Mouse (Mus musculus): ENCODE data around the gene Lpin2. TPM values are rescaled to one million over a fixed set of nuclear protein-coding genes. Genes with fewer than 3 reads are reported as not detected.

Gene Lpin2
- polyA plus RNA-seq, 1 experiment from 2014 or later: 45.6 TPM

DNA sequence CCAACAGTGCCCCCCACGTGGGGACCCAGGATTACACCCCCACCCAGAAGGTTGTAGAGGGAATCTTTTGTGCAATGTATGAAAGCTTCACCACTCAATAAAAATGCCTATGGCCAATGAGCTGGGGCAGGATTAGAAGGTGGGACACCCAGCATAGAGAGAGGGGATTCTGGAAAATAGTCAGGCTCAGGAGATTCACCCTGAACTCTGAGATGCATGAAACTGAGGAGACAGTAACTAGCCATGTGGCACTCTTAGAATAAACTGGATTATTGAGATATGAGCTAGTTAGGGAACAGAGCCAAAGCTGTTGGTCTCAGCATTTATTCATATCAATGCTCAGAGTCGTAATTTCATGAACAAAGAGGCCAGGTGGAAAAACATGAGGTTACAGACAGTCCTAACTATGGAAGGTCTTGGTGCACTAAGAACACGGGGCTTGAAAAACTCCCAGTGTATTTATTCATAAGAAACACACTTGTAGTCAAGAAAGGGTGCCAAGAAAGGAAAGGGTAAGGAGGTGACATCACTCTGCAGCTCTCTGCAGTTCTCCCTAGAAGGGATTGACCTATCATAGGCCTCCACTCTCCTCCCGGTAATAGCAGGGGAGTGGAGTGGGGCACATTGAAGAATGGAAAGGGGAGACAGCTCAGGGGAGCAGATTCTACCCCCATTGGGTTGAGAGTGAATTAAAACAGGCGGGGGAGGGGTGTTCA lies 83.1 kb downstream of the Lpin2 start:
- no peaks in the 10 kb centered on the region for H3K4me1 ChIP-seq (replicated peaks; ENCODE audit: insufficient read depth, low read length)
- no peak overlapping the region for H3K9ac ChIP-seq (ENCODE audit: low read depth, low read length)
- ATAC-seq (replicated peaks; ENCODE audit: low FRiP score, low read depth) (no peak), DNase-seq (ENCODE audit: low spot score) (no peak)
- H3K4me3 ChIP-seq (replicated peaks; ENCODE audit: low read depth, low read length): no peak overlapping the region
- H3K4me2 ChIP-seq (ENCODE audit: low read length): no peak overlapping the region
- TF ChIP-seq CTCF (IDR thresholded peaks at IDR 0.05; ENCODE audit: low read depth): no peak
- H3K36me3 ChIP-seq (ENCODE audit: insufficient read depth, low read length): no peaks in the 10 kb centered on the region
- no peak overlapping the region for H3K27ac ChIP-seq
- no peaks in the 10 kb centered on the region for H3K9me3 ChIP-seq (replicated peaks; ENCODE audit: low read length)
- WGBS: 68% methylated on average over 5 of the region's 5 CpGs
- H3K27me3 ChIP-seq (ENCODE audit: insufficient read depth, low read length): no peaks in the 10 kb centered on the region

DNA sequence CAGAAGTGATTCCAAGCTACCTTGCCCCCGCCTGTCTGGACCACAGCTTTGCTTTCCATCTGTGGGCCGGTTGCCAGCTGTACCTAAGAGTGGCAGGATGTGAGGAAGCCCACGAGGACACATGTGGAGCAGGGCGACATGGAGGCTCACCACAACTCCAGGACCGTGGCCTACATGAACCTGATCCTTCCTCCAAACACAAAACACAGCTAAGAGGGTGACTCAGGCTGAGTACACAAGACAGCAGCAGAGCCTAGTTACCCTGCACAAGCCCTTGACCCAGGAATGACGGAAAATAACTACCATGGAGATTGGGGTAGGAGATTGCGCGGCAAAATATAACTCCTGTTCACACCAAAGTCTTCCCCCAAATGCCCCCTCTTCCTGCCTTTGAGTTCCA lies 85.0 kb downstream of the Lpin2 start:
- no peak overlapping the region for H3K9ac ChIP-seq (ENCODE audit: low read depth, low read length)
- H3K27me3 ChIP-seq (ENCODE audit: insufficient read depth, low read length): no peaks in the 10 kb centered on the region
- WGBS: 83% methylated on average over 8 of the region's 8 CpGs
- no peak overlapping the region for H3K4me2 ChIP-seq (ENCODE audit: low read length)
- no peaks in the 10 kb centered on the region for H3K9me3 ChIP-seq (replicated peaks; ENCODE audit: low read length)
- ATAC-seq (replicated peaks; ENCODE audit: low FRiP score, low read depth) (no peak), DNase-seq (ENCODE audit: low spot score) (no peak)
- H3K4me1 ChIP-seq (replicated peaks; ENCODE audit: insufficient read depth, low read length): no peaks in the 10 kb centered on the region
- no peaks in the 10 kb centered on the region for H3K36me3 ChIP-seq (ENCODE audit: insufficient read depth, low read length)
- no peak overlapping the region for H3K27ac ChIP-seq
- no peak for TF ChIP-seq CTCF (IDR thresholded peaks at IDR 0.05; ENCODE audit: low read depth)
- H3K4me3 ChIP-seq (replicated peaks; ENCODE audit: low read depth, low read length): no peak overlapping the region

DNA sequence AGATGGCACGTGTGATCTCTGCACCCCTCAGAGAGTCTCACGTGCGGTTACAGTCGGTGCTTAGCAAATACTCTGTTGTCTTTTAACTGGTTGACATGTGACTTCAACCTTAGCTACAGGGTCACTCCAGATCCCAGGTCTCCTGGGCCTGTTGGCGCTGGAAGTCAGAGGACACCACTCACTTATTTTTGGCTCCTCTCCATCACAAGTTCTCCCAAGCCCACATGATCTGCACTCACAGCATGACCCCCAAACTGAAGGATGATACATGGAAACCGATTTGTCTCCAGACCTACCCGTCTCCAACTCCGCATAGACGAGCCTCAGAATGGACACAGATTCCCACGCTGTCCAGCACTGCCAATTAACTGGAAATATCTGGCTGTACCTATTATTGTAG lies 85.8 kb downstream of the Lpin2 start:
- H3K27me3 ChIP-seq (ENCODE audit: insufficient read depth, low read length): no peaks in the 10 kb centered on the region
- TF ChIP-seq CTCF (IDR thresholded peaks at IDR 0.05; ENCODE audit: low read depth): no peak
- no peaks in the 10 kb centered on the region for H3K4me1 ChIP-seq (replicated peaks; ENCODE audit: insufficient read depth, low read length)
- H3K27ac ChIP-seq: no peak overlapping the region
- DNase-seq (ENCODE audit: low spot score) (no peak), ATAC-seq (replicated peaks; ENCODE audit: low FRiP score, low read depth) (no peak)
- H3K4me2 ChIP-seq (ENCODE audit: low read length): no peak overlapping the region
- no peak overlapping the region for H3K9ac ChIP-seq (ENCODE audit: low read depth, low read length)
- 81% methylated on average over 10 of the region's 10 CpGs for WGBS
- H3K36me3 ChIP-seq (ENCODE audit: insufficient read depth, low read length): no peaks in the 10 kb centered on the region
- H3K9me3 ChIP-seq (replicated peaks; ENCODE audit: low read length): no peaks in the 10 kb centered on the region
- H3K4me3 ChIP-seq (replicated peaks; ENCODE audit: low read depth, low read length): no peak overlapping the region

GRCm38 (mm10) chr17:71268599-71268998 lies 86.2 kb downstream of the Lpin2 start:
- no peak overlapping the region for H3K4me3 ChIP-seq (replicated peaks; ENCODE audit: low read depth, low read length)

GRCm38 (mm10) chr17:71273901-71274300 lies 91.5 kb downstream of the Lpin2 start:
- no peak for TF ChIP-seq CTCF (IDR thresholded peaks at IDR 0.05; ENCODE audit: low read depth)
- Histone ChIP-seq H3K27ac (no peak overlapping the region), H3K4me3 (replicated peaks; ENCODE audit: low read depth, low read length) (no peak overlapping the region), H3K9ac (ENCODE audit: low read depth, low read length) (no peak overlapping the region), H3K27me3 (ENCODE audit: insufficient read depth, low read length) (no peaks in the 10 kb centered on the region), H3K4me2 (ENCODE audit: low read length) (no peak overlapping the region), H3K36me3 (ENCODE audit: insufficient read depth, low read length) (no peaks in the 10 kb centered on the region), H3K9me3 (replicated peaks; ENCODE audit: low read length) (no peaks in the 10 kb centered on the region), H3K4me1 (replicated peaks; ENCODE audit: insufficient read depth, low read length) (no peaks in the 10 kb centered on the region)
- 92% methylated on average over 12 of the region's 12 CpGs for WGBS
- ATAC-seq (replicated peaks; ENCODE audit: low FRiP score, low read depth) (no peak), DNase-seq (ENCODE audit: low spot score) (no peak)

More at GRCm38 (mm10) chr17:71268599-71268998, 86.2 kb downstream of the Lpin2 start:
- H3K27ac ChIP-seq: no peak overlapping the region
- no peaks in the 10 kb centered on the region for H3K36me3 ChIP-seq (ENCODE audit: insufficient read depth, low read length)
- no peak for TF ChIP-seq CTCF (IDR thresholded peaks at IDR 0.05; ENCODE audit: low read depth)
- no peaks in the 10 kb centered on the region for H3K27me3 ChIP-seq (ENCODE audit: insufficient read depth, low read length)
- H3K9me3 ChIP-seq (replicated peaks; ENCODE audit: low read length): no peaks in the 10 kb centered on the region
- H3K4me1 ChIP-seq (replicated peaks; ENCODE audit: insufficient read depth, low read length): no peaks in the 10 kb centered on the region
- H3K4me2 ChIP-seq (ENCODE audit: low read length): no peak overlapping the region
- no peak overlapping the region for H3K9ac ChIP-seq (ENCODE audit: low read depth, low read length)
- ATAC-seq (replicated peaks; ENCODE audit: low FRiP score, low read depth): no peak
- DNase-seq (ENCODE audit: low spot score): no peak
- 89% methylated on average over 3 of the region's 3 CpGs for WGBS

GRCm38 (mm10) chr17:71276771-71277170 lies 94.4 kb downstream of the Lpin2 start:
- WGBS: 87% methylated on average over 10 of the region's 10 CpGs
- Histone ChIP-seq H3K36me3 (ENCODE audit: insufficient read depth, low read length) (no peaks in the 10 kb centered on the region), H3K9me3 (replicated peaks; ENCODE audit: low read length) (no peaks in the 10 kb centered on the region), H3K4me2 (ENCODE audit: low read length) (no peak overlapping the region), H3K27ac (no peak overlapping the region), H3K4me1 (replicated peaks; ENCODE audit: insufficient read depth, low read length) (no peaks in the 10 kb centered on the region), H3K9ac (ENCODE audit: low read depth, low read length) (no peak overlapping the region), H3K27me3 (ENCODE audit: insufficient read depth, low read length) (no peaks in the 10 kb centered on the region), H3K4me3 (replicated peaks; ENCODE audit: low read depth, low read length) (no peak overlapping the region)
- no peak for TF ChIP-seq CTCF (IDR thresholded peaks at IDR 0.05; ENCODE audit: low read depth)
- DNase-seq (ENCODE audit: low spot score) (no peak), ATAC-seq (replicated peaks; ENCODE audit: low FRiP score, low read depth) (no peak)
